Mouse (Mus musculus) midbrain, embryonic 11.5 days (tissue): Measurements from ENCODE around the gene Ly6g6e. TPM values are rescaled to one million over a fixed set of nuclear protein-coding genes. Genes with fewer than 3 reads are reported as not detected.
"Not testable (repeated sequence)": the region's sequence is repeated elsewhere in the genome, so short reads cannot be mapped to it uniquely, and the experiment has no call there.

ENCODE experiments used
- ATAC-seq: fragments of 200-750 bp; cut with Nextera tagmentation; 2 replicates; pipeline ENCODE4 v1.8.0; 2017; ENCODE audit warnings: moderate TSS enrichment, moderate library complexity; ENCODE audit not compliant: low FRiP score
- DNase-seq: peaks from one replicate; pipeline ENCODE4 v3.0.0; 2015; ENCODE audit warnings: low spot score; ENCODE audit errors: missing footprints
- H3K27ac ChIP-seq: fragments of 300-500 bp; sonication (generic); 2 replicates; pipeline ENCODE4 v1.5.1; 2014; ENCODE audit warnings: low read depth, low read length
- H3K27me3 ChIP-seq: fragments of 300-500 bp; sonication (generic); 2 replicates; pipeline ENCODE4 v1.6.1; 2014; ENCODE audit warnings: mild to moderate bottlenecking, low read length, moderate library complexity, mixed read lengths; ENCODE audit not compliant: control insufficient read depth, insufficient read depth
- H3K36me3 ChIP-seq: fragments of 300-500 bp; sonication (generic); 2 replicates; pipeline ENCODE4 v1.6.1; 2014; ENCODE audit warnings: mild to moderate bottlenecking, low read length, moderate library complexity, mixed read lengths; ENCODE audit not compliant: control insufficient read depth, insufficient read depth
- H3K4me1 ChIP-seq: fragments of 300-500 bp; sonication (generic); 2 replicates; pipeline ENCODE4 v1.6.1; 2014; ENCODE audit warnings: low read length; ENCODE audit not compliant: control insufficient read depth, insufficient read depth
- H3K4me2 ChIP-seq: fragments of 300-500 bp; sonication (generic); 2 replicates; pipeline ENCODE4 v1.6.1; 2014; ENCODE audit warnings: mild to moderate bottlenecking, moderate library complexity
- H3K4me3 ChIP-seq: fragments of 300-500 bp; sonication (generic); 2 replicates; pipeline ENCODE4 v1.5.1; 2014; ENCODE audit warnings: low read depth, low read length
- H3K9ac ChIP-seq: fragments of 300-500 bp; sonication (generic); 2 replicates; pipeline ENCODE4 v1.6.1; 2014; ENCODE audit warnings: low read length
- H3K9me3 ChIP-seq: fragments of 300-500 bp; sonication (generic); 2 replicates; pipeline ENCODE4 v1.6.1; 2016; ENCODE audit warnings: low read length; ENCODE audit not compliant: control insufficient read depth
- WGBS: fragments of 180-500 bp; shearing (Covaris S2); extraction: QIAGEN DNeasy Blood & Tissue Kit; methylation state at CpG from one replicate; pipeline ENCODE4 v1.1.7; 2014; 5-methylcytosine and 5-hydroxymethylcytosine counted together
- polyA plus RNA-seq: library from polyadenylated mRNA; unstranded; fragments of >200 nt; fragmentation: Nextera tagmentation; extraction: Ambion mirVana; gene quantifications from 2 replicates; pipeline ENCODE4 v1.2.1, GENCODE M21; 2014

Ly6g6e gene
- polyA plus RNA-seq, 1 experiment from 2014 or later: not detected

- no peak; the same call in 1 of the 2 replicates for ATAC-seq
- H3K27me3 ChIP-seq: no peaks in the 10 kb centered on the region
- H3K36me3 ChIP-seq: peaks cover 14% of the 10 kb centered on the region
- no peaks in the 10 kb centered on the region for H3K9me3 ChIP-seq
- peak overlapping the region; percentile 98 for H3K4me2 ChIP-seq
- peak overlapping the region; percentile 88 for H3K9ac ChIP-seq
- WGBS: under 1% methylated on average over 33 of the region's 33 CpGs
- H3K4me1 ChIP-seq: peaks cover 13% of the 10 kb centered on the region
- peak overlapping the region; percentile 86 for H3K4me3 ChIP-seq
- peak; percentile 86 for DNase-seq
- H3K27ac ChIP-seq: no peak overlapping the region
Observed at GRCm38 (mm10) chr17:35120745-35121142, 44.0 kb downstream of the Ly6g6e start.

DNA sequence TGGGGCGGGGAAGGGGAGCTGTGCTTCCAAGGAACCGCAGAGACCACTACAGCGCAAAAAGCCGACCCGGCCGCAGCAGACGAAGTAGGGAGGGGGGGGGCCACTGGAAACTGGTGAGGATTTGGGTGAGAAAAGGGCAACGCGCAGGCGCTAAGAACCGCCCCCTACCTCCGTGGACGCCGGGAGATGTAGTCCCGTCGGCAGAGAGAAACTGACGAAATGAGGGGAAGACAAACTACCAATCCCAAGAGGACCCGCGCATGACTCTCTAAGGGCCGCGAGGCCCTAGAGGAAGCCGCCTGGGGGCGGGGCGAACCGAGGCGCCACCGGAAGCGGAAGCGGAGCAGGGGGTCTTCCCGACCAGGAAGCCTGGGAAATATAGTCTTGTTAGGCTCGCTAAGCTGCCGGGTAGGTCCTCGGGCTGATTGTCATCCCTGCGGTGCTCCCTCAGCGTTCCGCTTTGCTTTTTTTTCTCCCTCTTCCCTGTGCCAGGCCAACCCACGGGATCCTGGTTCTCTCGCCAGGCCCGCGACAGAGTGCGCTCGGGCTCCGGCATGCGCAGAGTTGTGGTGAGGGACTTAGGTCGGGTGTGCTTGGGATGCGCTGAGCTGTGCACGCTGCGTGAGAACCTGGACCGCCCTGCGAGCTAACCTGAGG lies 44.6 kb downstream of the Ly6g6e start, which contains the start of gene Gpank1:
Gene Gpank1, plus strand, starts transcription at position 313 of the 657 bp plus-strand sequence.
- DNase-seq: peak; percentile 98
- ATAC-seq: peak; percentile 95
- Histone ChIP-seq H3K4me2 (peak within 1 kb of the TSS; percentile 98), H3K9me3 (no peaks in the 10 kb centered on the region), H3K4me1 (peaks cover 15% of the 10 kb centered on the region), H3K9ac (peak within 1 kb of the TSS; percentile 88), H3K27ac (peak within 1 kb of the TSS; percentile 86), H3K27me3 (no peaks in the 10 kb centered on the region), H3K36me3 (peaks cover 10% of the 10 kb centered on the region), H3K4me3 (peak within 1 kb of the TSS; percentile 86)
- under 1% methylated on average over 49 of the region's 50 CpGs for WGBS

DNA sequence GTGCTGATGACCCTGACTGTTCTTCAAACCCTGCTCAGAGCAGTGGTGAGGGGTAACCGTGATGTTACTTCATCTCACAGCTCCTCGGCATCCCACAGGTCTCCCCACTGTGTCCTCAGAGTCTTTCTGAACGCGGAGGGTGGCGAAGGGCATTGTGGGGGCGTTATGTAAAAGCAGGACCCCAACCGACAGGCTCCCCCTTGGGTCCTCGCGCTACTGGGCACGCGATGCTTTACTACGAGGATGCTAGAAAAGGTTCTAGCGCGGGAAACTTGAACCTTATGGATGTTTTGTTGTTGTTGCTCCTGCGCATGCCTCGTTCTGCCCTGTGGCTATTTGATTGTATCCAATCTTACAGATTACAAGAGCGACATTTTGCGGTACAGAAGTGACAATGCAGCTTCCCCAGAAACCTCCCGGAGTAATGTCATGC lies 45.2 kb downstream of the Ly6g6e start, which contains the start of gene Csnk2b:
Gene Csnk2b, minus strand, starts transcription at position 183 of the 433 bp plus-strand sequence.
- DNase-seq (peak; percentile 93), ATAC-seq (no peak)
- Histone ChIP-seq H3K9me3 (no peaks in the 10 kb centered on the region), H3K27ac (peak within 1 kb of the TSS; percentile 86), H3K4me3 (peak within 1 kb of the TSS; percentile 86), H3K36me3 (peaks cover 8% of the 10 kb centered on the region), H3K9ac (peak within 1 kb of the TSS; percentile 88), H3K27me3 (no peaks in the 10 kb centered on the region), H3K4me1 (peaks cover 20% of the 10 kb centered on the region), H3K4me2 (peak within 1 kb of the TSS; percentile 98)
- WGBS: under 1% methylated on average over 19 of the region's 19 CpGs

DNA sequence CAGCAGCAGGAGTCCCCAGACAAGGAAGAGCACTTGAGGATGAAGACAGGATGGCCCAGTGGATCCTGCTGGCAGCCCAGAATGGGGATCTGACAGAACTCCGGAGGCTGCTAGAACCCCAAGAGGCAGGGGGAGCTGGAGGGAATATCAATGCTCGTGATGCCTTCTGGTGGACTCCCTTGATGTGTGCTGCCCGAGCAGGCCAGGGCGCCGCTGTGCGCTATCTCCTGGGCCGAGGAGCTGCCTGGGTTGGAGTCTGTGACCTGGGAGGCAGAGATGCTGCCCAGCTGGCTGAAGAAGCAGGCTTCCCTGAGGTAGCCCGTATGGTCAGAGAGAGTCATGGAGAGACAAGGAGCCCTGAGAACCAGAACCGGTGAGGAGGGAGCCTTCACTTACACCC lies 46.6 kb downstream of the Ly6g6e start:
- not testable (repeated sequence) for ATAC-seq, H3K9ac ChIP-seq
- peaks cover 23% of the 10 kb centered on the region for H3K4me1 ChIP-seq

DNA sequence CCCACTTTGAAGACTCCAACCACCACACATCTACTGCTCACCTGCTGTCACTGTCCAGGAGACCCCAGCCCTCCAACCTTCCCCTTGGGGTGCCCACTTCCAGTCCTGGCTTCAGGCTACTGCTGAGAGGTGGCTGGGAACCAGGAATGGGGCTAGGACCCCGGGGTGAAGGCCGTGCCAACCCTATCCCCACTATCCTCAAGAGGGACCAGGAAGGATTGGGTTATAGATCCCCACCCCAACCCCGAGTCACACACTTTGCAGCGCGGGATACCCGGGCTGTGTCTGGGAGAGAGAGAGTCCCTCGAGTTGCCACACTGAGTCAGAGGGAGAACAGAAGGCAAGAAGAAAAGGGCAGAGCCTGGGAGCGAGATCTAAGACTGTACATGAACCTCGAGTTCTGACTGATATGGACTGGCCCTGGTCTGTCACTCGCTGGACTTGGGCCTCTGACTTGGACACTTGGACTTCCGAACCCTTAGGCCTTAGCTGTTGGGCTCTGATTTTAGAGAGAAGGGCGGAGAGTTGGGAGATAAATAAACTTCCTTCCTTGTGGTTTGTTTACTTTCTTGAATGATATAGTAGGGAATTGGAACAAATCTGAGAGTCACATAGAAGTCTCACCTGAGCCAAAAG lies 47.7 kb downstream of the Ly6g6e start:
- WGBS: 93% methylated on average over 12 of the region's 12 CpGs
- H3K27me3 ChIP-seq, H3K4me2 ChIP-seq, H3K9me3 ChIP-seq, H3K9ac ChIP-seq, H3K4me3 ChIP-seq, DNase-seq, H3K36me3 ChIP-seq, H3K27ac ChIP-seq, ATAC-seq: not testable (repeated sequence)
- peaks cover 23% of the 10 kb centered on the region for H3K4me1 ChIP-seq

More for the DNA sequence above, 46.6 kb downstream of the Ly6g6e start:
- H3K4me2 ChIP-seq, H3K9me3 ChIP-seq, H3K36me3 ChIP-seq, H3K27ac ChIP-seq, H3K4me3 ChIP-seq, H3K27me3 ChIP-seq, DNase-seq: not testable (repeated sequence)
- WGBS: 94% methylated on average over 9 of the region's 9 CpGs

- Histone ChIP-seq H3K9ac (no peak overlapping the region), H3K4me1 (peaks cover 21% of the 10 kb centered on the region), H3K4me3 (no peak overlapping the region), H3K27ac (no peak overlapping the region), H3K27me3 (no peaks in the 10 kb centered on the region), H3K36me3 (no peaks in the 10 kb centered on the region; the same call in 1 of the 2 replicates), H3K9me3 (no peaks in the 10 kb centered on the region), H3K4me2 (no peak overlapping the region)
- no peak for ATAC-seq
- WGBS: 100% methylated on average over 1 of the region's 1 CpGs
- DNase-seq: no peak
Observed at GRCm38 (mm10) chr17:35125081-35125480, 48.4 kb downstream of the Ly6g6e start.

DNA sequence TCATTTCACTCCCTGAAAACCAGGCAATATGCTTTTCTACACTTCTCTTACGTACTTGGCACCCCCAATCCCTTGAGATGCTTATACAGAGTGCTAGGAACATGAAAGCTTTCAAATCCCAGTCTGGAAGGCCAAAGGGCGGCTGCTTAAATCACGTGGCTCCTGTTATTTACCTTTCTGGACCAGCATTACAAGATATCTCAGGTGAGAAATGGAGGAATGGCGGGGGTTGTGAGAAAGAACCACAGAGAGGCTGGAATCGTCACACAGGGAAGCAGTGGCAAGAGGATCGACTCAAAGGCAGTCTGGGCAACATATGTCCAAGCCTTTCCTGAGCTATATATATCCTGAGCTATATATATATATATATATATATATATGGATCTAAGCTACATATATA lies 48.9 kb downstream of the Ly6g6e start:
- Histone ChIP-seq H3K4me3 (peak overlapping the region; percentile 62), H3K4me1 (peaks cover 16% of the 10 kb centered on the region), H3K9me3 (no peaks in the 10 kb centered on the region), H3K4me2 (peak overlapping the region; percentile 75), H3K36me3 (no peaks in the 10 kb centered on the region; the same call in 1 of the 2 replicates), H3K9ac (peak overlapping the region; percentile 92), H3K27ac (no peak overlapping the region), H3K27me3 (no peaks in the 10 kb centered on the region)
- no peak for ATAC-seq
- no peak for DNase-seq
- 40% methylated on average over 6 of the region's 6 CpGs for WGBS

GRCm38 (mm10) chr17:35126206-35126611 lies 49.5 kb downstream of the Ly6g6e start, which contains the start of gene D17H6S53E:
TSS of gene D17H6S53E (plus strand) at chr17:35126373.
- H3K4me3 ChIP-seq: peak within 1 kb of the TSS; percentile 62
- H3K4me2 ChIP-seq: peak within 1 kb of the TSS; percentile 75
- H3K27ac ChIP-seq: peak within 1 kb of the TSS; percentile 40
- under 1% methylated on average over 36 of the region's 36 CpGs for WGBS
- H3K4me1 ChIP-seq: peaks cover 16% of the 10 kb centered on the region
- peak within 1 kb of the TSS; percentile 92 for H3K9ac ChIP-seq
- no peaks in the 10 kb centered on the region for H3K9me3 ChIP-seq
- H3K36me3 ChIP-seq: no peaks in the 10 kb centered on the region; the same call in 1 of the 2 replicates
- no peaks in the 10 kb centered on the region for H3K27me3 ChIP-seq
- peak; percentile 93 for DNase-seq
- ATAC-seq: peak; percentile 48

DNA sequence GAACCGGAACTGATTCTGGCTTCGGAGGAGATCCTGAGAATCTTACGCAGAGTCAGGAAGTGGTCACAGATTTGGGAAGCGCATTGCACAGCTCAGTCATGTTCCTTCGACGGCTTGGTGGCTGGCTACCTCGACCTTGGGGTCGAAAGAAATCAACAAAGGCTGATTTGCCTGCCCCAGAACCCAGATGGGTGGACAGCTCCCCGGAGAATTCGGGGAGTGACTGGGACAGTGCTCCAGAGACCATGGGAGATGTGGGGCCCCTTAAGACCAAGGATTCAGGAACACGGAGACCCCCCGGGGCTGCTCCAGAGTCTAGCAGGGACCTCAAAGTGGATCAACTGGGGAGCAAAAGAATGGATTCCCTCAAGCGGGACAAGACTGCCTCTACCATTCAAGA lies 50.3 kb downstream of the Ly6g6e start:
- H3K36me3 ChIP-seq: no peaks in the 10 kb centered on the region; the same call in 1 of the 2 replicates
- H3K27ac ChIP-seq: no peak overlapping the region
- H3K4me2 ChIP-seq: peak overlapping the region; percentile 75
- no peaks in the 10 kb centered on the region for H3K27me3 ChIP-seq
- DNase-seq: no peak
- ATAC-seq: no peak
- peaks cover 16% of the 10 kb centered on the region for H3K4me1 ChIP-seq
- H3K9me3 ChIP-seq: no peaks in the 10 kb centered on the region
- H3K4me3 ChIP-seq: peak overlapping the region; percentile 62
- peak overlapping the region; percentile 92; the same call in 1 of the 2 replicates for H3K9ac ChIP-seq
- 78% methylated on average over 13 of the region's 13 CpGs for WGBS
